Mouse (Mus musculus) liver, embryonic 14 days (tissue): Measurements from ENCODE around the gene Prdx4. TPM values are rescaled to one million over a fixed set of nuclear protein-coding genes. Genes with fewer than 3 reads are reported as not detected.

Experiments used
- polyA plus RNA-seq: library from polyadenylated mRNA; depleted of rRNA; stranded (reverse); fragments of >200 nt; gene quantifications from 2 replicates; pipeline ENCODE4 v1.2.3, GENCODE M21; 2012; rRNA removed

Prdx4 gene
- polyA plus RNA-seq = 80.9 and 91.4 TPM in 2 replicates

DNA sequence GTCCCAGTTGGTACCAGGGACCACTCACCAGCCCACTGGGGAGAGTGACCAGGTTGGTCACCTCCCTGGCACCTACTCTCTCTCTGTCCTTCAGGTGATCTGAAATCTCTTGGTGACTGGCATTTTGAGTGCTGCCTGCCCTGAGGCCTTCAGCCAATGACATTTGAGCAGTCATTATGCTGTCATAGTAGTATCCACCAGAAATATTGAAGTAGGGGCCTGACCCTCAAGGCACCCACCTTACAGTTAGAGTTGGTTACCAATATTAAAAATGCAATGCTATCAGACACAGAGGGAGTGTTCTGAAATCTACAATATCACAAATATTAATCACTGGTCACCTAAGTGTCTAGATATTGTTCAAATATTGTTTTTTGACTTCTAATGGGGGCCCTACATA is at the start of gene Prdx4:
Gene Prdx4 (minus strand): TSS at position 101 of the 400 bp plus-strand sequence.

Other genes with a start within 250 kb of the Prdx4 start
- gene Magea2, start 247.1 kb downstream of the Prdx4 start, polyA plus RNA-seq = not detected in 2 replicates
- 0.02 TPM in 1 of 2 replicates, not detected in the other for gene Cldn34b2, start 212.3 kb downstream of the Prdx4 start, polyA plus RNA-seq
- gene Sat1, start 124.3 kb downstream of the Prdx4 start, polyA plus RNA-seq = 38.6 and 52.6 TPM in 2 replicates
- gene Acot9, start 78.3 kb downstream of the Prdx4 start, polyA plus RNA-seq = 6.1 and 7.4 TPM in 2 replicates